Mouse (Mus musculus): Measurements from ENCODE around the gene Nipa1.

The Nipa1 gene

DNA sequence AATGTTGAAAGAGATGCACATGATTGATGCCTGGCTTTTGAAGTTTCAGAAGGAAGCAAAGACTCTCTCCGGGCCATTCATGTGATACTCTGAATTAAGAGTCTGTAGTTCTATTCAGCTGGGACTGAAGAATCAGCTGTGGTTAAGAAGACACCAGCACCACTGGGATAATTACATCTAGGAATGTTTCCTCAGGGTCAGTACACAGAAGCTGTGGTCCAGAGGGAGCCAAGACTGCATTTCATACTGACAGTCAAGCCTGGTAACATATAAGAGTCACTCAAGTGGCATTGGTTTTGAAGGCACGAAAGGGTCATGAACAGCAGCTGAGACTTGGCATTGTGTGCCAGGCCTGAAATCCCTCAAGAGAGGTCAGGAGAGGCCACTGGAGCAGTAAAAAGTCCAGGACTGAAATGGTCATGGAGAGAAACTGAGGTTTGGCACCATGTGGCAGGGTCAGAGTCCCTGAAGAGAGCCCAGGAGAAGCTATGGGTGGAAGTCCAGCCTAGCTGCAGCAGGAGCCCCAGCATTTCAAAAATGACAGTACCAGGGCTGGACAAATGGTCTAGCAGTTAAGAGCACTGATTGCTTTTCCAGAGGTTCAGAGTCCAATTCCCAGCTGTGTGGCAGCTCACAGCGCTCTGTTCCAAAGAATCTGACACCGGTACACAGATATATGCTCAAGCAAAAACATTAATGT, 9.3 kb downstream of the Nipa1 start:
- no peak for DNase-seq (ENCODE audit: low spot score in 2 of 2)

DNA sequence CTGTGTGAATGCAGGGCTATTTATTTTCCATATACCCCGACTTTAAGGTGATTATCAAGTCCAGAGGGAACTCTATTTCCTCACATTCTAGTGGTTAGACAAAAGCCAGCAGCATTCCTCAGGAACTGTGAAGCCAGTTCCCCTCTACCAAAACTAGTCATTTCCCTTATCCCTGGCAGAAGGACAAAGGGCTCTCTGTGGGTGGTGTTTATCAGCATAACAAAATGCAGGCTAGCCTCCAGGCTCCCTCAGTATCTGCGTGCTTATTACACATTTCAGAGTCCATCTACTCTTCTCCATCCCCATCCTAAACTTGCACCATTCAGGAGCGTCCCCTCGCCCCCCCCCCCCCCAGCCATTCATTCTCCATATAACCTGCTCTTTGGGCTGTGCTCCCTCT, 20.8 kb downstream of the Nipa1 start:
- no peak for DNase-seq (ENCODE audit: low spot score in 2 of 2)

DNA sequence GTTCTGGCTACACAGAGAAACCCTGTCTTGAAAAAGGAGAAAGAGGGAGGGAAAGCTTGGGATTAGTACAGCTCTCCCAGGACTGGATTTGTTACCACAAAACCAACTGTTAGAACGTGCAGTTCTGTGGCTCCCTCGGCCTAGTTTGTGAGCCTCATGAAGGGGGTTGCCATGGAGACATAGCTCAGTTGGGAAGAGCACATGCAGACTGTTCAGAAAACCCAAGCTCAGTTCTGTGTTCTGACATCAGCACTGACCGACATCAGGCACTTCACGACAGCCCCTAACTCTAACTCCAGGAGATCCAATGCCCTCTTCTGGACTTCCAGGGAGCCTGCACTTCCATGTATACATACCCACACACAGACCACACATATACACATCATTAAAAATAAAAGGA, 24.7 kb downstream of the Nipa1 start:
- no peak for DNase-seq (ENCODE audit: low spot score in 2 of 2)

DNA sequence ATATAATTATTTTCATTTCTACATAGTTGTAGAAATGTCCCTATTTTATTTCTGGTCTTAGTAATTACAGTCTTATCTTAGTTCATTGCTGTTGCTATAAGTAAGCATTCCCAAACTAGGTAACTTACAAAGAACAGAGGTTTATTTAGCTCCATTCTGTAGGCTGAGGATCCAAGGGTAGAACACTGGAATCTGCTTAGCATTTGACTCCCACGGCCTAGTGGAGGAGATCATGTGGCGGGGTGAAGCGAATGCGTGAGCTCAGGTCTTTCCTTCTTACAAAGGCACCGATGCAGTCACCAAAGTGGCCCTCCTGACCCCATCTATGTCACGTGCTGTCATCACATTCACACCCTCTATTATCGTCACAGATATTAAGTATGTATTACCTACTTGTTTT, 27.9 kb downstream of the Nipa1 start:
- DNase-seq (ENCODE audit: low spot score in 2 of 2), result no peak

DNA sequence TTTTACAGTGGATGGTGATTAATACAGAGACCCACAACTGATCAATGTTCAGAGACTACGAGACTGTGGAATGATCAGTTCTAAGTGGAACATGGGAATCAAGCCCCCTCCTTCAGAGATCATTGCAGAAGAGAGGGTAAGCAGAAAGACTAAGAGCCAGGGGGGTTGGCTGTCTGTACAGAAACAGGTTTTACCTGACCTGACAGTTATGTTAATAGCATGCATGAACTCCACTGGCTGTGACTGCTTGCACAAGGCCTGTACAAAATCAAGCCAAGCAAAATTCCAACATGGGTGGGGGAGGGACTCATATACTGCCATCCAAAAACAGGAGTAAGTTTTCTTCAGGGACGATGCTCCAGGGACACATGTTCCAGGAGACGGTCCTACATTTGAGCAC, 28.6 kb downstream of the Nipa1 start:
- no peak for DNase-seq (ENCODE audit: low spot score in 2 of 2)

DNA sequence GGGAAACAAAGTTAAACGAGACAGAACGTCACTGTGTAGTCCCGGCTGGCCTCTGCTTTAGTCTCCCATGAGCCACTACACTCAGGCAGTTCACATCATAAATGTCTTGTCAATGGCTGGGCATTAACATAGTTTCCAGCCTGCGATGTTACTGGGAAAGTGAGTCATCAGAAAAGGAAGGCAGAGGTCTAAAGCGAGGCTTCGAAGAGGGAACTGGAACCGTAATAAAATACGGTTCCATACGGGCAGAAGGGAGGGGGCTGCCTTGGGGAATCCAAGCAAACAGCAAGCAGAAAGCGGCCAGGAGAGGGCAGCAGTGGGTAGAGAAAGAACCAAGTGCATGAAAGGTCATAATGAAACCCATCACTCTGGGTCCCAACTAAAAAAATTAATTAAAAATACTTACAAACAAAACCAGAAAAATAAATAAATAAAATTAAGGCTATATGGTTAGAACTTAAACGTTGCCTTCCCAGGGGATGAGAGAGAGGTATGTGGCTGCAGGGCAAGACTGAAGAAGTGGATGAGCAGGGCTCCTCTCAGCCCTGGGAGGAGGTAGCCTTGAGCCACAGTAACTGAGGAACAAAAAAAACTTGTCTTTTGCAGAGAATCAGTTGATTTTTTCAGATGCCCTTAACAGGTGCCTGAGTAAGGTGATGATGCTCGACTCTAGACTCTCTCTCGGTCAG, 33.1 kb downstream of the Nipa1 start:
- peak; percentile 82 to 93 for DNase-seq (ENCODE audit: low spot score in 2 of 2)

DNA sequence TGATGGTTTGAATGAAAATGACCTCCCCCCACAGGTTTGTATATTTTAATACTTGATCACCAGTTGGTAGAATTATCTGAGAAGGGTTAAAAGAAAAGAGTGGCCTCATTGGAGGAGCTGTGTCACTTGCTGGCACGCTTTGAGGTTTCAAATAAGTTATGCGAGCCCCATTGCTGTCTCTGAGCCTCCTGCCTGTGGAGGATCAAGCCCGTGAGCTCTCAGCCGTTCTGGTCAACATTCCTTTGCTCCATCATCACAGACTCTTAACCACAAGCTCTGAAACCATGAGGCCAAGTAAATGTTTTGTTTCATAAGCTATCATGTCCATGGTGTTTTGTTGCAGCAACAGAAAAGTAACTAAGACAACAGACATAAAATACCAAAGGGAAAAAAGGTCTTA, 35.0 kb downstream of the Nipa1 start:
- no peak for DNase-seq (ENCODE audit: low spot score in 2 of 2)

DNA sequence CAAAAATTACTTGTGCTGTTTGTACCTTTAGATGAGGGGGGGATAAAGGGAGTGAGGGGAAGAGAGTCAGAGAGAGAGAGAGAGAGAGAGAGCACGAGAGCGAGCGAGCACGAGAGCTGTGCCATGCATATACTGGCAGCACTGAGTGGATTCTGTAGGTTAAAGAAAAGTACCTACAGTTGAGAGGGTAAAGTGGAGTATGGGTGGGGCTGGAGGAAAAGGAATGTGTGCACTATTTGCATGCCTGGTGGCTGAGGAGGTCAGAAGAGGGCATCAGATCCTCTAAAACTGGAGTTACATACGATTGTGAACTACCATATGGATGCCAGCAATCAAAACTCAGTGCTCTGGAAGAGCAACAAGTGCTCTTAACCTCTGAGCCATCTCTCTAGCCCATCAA, 36.6 kb downstream of the Nipa1 start:
- no peak for DNase-seq (ENCODE audit: low spot score in 2 of 2)

DNA sequence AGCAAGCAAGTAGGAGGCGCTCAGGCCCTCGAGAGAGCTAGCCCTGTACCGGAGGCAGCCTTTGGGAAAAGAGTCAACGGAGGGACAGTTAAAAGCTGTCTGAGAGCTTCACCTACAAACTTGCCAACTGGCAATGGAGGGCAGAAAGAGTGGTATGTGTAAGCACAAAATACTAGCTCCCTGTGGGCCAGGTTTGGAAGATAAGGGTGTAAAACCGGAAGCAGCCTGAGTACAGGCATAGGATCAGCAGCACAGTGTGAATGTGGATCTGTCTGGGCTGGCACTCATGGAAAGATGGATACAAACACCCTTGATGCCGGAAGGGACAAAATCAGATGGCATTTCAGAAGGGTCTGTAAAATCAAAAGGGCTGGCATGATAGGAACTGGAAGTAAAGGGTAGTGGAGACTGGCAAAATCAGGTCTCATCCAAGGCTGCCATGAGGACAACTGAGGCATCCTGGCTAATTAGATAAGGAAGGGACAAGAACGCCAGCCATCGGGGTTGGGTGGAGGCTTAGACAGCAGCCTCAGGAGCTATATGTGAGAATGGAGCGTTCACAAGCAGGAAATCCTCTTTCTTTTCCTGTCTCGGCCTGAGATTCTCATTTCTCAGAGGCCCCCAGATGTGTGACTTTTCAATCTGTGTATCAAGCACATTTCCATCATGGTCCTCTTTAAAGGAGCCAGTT, 37.6 kb downstream of the Nipa1 start:
- DNase-seq (ENCODE audit: low spot score in 2 of 2), result no peak

DNA sequence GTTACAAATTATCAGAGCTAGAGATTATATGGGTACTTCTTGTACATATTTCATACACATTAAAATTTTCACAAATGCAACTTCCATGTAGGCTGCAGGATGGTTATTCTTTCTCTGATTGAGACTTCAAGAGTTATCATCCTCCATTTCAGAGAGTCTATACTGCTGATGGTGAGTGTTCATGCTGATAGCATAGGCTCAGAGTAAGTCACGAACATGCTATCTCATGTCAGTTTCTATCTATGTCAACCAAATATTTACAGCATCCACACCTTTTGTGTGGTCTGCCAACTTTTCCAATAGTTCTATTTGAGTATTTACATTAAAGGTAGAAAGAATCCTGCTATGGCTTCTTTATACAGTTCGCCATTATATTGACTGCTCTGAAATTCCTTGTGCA, 38.2 kb downstream of the Nipa1 start:
- no peak for DNase-seq (ENCODE audit: low spot score in 2 of 2)

DNA sequence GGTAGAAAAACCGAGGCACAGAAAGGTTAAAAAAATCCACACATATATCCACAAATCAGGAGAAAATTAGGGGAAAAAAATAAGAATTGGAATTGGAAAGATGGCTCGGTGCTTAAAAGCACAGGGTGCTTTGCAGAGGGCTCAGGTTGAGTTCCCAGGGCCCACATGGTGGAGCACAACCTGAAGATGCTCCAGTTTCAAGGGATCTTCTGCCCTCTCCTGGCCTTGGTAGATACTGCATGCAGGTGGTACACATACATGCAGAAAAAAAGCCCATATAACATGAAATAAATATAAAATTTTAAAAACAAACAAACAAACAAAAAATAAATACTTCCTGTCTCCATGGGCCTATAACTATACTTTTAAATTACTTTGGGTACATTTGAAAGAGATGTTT, 45.3 kb downstream of the Nipa1 start:
- DNase-seq (ENCODE audit: low spot score in 2 of 2), result no peak

DNA sequence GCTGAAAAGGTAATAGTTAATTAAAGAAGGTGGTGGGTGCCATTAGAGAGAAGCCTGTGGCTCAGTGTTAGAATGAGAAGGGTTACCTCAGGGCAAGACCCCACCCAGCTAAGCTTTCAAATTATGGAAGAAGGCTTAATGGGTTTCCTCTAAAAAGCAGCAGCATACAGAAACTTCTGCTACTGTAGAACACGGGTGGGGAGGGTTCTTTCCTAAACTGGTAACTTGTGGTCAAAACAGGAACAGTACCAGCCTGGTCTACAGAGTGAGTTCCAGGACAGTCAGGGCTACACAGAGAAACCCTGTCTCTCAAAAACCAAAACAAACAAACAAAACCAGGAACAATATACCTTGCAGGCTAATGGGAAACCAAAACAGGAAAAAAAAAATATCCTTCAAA, 50.3 kb downstream of the Nipa1 start:
- peak in 1 of 2 experiments; percentile 50 for DNase-seq (ENCODE audit: low spot score in 2 of 2)

DNA sequence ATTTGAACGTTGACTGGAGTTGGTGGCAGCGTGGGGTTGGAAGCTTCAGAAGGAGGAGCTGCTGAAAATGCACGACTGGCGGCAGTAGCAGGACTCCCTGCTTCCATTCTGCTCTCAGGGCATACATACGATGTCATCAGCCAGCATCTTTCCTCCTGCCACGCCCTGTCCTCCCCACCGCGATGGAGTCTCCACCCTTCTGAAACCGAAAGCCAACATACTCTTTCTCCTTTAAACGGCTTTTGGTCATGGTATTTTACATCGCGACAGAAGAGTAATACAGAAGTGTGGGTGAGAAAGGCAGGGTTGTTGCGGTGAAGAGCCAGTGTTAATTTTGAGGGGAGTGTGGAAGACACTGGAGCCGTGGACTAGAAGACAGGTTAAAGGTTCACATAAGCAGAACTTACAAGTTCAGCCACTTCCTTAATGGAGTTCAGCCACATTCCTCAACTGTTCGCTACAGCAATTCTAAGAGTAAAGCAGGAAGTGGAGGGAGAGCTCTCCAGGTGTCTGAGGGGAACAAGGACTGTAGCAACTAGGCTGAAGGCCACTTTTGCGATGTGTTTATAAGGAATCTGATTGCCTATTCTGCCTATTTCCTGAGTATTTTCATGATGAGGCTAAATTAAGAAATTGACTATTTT, 51.4 kb downstream of the Nipa1 start:
- peak; percentile 75 to 77 for DNase-seq (ENCODE audit: low spot score in 2 of 2)

DNA sequence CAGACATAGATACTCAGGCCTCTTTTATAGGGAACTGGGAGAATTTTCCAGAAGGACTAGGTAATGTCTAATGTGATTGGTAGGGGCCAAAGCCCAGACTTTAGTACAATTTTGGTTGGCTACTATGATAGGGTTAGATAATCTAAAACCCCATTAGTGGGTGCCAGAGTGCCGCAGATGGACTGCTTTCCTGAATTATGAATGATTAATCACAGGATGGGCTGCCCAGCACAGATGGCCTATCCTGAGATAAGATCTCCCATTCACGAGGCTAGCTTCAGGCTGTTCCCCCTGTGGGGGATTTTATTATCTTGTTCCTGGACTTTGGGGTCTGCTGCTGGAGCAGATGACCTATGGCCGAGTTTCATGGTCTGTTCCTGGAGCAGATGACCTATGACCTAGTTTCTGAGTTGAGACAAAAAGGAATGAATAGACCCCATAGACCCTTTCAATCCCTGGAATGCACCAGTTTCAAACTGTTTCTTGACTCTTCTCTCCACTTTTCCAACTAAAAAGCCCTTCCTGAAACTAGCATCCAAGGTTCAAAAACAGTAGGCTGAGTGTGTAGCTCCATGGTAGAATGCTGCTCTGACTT, 52.8 kb downstream of the Nipa1 start:
- no peak for DNase-seq (ENCODE audit: low spot score in 2 of 2)

DNA sequence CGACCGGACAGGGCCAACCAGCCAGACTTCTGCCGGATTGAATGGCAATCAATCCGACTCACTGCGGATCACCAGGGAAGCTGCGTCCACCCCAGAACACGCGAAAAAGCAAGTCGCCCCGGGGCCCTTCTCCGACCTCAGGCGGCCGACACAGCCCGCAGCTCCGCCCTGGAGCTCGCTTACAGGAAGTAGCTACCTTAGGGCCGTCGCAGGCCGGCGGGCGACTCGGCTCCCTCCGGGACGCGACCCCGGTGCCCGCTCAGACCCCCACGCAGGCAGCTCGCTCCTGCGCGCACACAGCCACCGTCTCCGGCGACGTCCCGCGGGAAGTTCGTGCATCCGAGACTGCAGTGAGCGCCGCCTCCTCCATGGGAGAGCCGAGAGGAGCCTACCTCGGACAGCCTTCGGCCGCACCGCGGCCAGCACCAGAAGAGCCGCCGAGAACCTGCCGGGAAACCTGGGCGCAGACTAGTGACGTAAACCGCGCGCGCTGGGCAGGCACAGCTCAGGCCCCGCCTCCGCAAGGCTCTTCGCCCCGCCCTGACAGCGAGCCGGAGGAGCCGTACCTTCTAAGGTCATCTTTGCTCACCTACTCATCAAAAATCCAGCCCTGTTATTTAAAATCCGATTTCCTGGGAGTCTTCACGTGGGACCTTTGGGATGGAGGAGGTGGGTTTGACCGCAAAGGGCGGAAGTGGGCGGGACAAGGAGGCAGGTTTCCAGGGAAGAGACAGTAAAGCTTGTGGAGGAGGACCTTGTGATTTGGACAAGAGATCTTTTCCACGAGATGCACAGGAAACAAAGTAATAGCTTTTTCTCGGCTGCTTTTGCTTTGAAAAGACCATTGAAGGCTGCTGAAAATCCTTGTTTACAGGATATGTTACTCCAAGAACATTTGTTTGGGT, 57.5 kb downstream of the Nipa1 start, which contains the start of gene Nipa2:
TSS of gene Nipa2 (minus strand) at position 473 of the 905 bp plus-strand sequence.
- DNase-seq (ENCODE audit: low spot score in 2 of 2), result peak; percentile 94 to 98

DNA sequence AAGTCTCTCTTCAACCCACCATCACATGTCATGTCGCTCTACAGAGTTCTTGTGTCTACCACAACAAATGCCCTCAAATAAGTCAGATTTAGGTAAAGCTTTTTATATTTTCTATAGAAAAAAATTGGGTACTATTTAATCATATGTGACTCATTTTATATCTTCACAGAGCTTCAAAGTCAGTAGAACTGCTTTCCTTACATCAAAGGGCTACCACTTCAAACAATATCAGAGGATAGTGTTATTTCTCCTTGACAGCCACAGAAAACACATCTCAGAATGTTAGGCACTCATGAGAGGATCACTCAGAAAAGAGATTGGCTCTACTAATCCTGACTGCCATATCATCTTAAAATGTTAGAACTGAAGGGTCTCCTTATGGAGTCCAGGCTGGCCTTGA, 59.2 kb downstream of the Nipa1 start:
- no peak for DNase-seq (ENCODE audit: low spot score in 2 of 2)

DNA sequence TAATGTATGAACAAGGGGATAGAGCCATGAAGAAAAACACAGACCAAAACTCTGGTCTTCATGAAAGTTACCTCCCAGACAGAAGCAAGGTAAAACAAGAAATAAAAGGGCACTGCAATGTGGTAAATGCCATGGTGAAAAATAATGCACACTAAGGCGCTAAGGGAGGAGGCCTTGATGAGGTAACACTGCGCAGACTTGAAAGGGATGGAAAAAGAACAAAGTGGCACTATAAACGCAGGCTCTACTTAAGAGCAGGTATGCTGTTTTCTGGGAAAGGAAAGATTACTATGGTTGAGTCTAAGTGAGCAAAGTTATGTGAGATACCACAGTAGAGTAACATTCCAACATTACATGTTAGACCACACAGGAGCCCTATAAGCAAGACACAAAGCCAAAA, 60.0 kb downstream of the Nipa1 start:
- DNase-seq (ENCODE audit: low spot score in 2 of 2), result peak in 1 of 2 experiments; percentile 12

DNA sequence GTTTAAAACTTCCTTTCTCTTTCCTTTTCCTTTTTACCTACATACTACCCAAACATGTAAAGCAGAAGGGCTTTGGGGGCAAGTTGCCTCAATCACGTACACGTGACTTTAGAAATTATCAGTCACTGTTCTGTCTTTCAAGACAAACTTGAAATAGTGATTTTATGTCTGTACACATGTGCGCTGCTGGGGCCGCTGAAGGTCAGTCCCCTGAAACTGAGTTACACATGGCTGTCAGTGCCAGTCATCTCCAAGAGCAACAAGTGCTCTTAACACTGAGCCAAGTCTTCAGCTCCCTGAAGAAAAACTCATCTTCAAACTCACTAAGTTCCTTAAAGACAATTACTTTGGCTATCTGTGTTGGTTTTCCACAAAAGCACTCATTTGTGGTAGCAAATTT, 61.8 kb downstream of the Nipa1 start:
- DNase-seq (ENCODE audit: low spot score in 2 of 2), result no peak

DNA sequence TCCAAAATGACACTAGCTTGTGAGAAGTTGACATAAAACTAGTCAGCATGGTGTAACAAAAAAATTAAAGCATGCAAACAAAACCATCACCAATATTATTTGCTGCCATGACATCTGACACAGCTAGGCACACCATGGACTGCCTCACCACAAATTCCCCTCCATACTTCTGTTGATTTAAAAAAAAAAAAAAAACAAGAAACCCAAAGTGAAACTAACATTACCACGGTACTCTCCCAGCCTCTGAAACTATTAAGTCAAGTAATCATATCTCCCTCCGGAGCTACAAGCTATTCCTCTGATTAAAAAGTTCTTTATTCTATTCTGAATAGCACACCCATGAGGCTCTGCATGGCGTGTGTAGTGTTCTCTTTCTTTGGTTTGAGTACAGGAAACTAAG, 62.6 kb downstream of the Nipa1 start:
- DNase-seq (ENCODE audit: low spot score in 2 of 2), result no peak

DNA sequence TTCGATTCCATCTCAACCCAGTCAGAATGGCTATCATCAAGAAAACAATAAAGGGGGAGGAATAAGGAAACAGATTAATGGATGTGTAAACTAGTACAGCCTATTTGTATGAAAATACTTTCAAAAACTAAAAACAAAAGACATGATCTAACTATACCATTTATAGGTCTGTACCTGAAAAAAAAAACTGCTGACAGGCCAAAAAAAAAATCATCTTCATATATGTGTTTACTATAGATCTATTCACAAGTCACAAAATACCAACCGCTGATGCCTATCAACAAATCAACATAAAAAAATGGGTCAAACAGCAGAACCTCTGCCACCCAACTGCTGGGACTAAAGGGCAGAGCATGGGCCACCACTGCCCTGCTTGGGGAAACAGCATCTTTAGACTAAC, 63.7 kb downstream of the Nipa1 start:
- no peak for DNase-seq (ENCODE audit: low spot score in 2 of 2)

DNA sequence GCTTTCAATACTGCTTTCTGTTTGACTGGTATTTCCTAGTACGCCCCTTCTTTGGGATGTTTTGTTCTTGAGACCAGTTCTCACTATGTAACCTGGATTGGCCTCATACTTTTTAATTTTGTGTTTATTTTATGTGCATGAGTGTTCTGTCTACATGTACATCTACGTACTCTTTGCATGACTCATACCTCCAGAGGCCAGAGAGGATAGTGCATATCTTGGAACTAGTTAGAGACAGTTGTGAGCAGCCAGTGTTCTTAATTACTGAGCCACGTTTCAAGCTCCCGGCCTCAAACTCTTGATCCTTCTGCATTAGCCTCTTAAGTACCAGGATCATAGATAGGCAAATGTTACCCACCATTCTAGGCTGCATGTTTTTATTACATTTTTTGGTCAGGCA, 81.4 kb downstream of the Nipa1 start:
- DNase-seq (ENCODE audit: low spot score in 2 of 2), result no peak

Measured in spleen, postnatal 4 days (tissue).